Mouse (Mus musculus): ENCODE data around the gene Ablim1.

DNA sequence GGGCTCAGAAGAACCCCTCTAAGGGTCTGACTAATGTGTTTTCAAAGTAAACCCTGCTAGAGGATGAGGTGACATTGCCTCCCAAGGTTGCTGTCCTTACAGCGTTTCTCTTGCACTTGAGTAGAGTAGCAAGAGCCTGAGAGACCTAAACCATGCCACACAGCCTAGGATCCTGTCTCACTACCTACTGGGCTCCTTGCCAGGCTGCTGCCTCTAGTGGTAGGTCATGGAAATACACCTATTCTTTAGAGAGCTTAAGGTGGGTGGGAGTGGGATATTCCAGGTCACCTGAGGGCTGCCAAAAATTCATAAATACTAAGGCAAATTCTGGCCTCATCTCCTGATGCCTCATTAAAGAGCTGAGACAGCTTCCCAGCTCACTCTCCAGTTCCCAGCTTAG, 164.4 kb downstream of the Ablim1 start:
- no peak for TF ChIP-seq POLR2A (IDR thresholded peaks at IDR 0.05; ENCODE audit: control insufficient read depth, extremely low read depth, insufficient read depth, low read length, poor library complexity)
- TF ChIP-seq CTCF (IDR thresholded peaks at IDR 0.05; ENCODE audit: borderline replicate concordance, control insufficient read depth, extremely low read depth, insufficient read depth, low read length, poor library complexity), result no peak

Data from thymus, adult 2 months (tissue).